Mouse (Mus musculus) embryonic facial prominence, embryonic 13.5 days (tissue): Measurements from ENCODE around the gene Hk1. TPM values are rescaled to one million over a fixed set of nuclear protein-coding genes. Genes with fewer than 3 reads are reported as not detected.

Experiments used
- ATAC-seq: fragments of 200-750 bp; cut with Nextera tagmentation; 2 replicates; pipeline ENCODE4 v1.8.0; 2017; ENCODE audit warnings: low read depth; ENCODE audit not compliant: insufficient number of reproducible peaks, insufficient read depth, low FRiP score, low TSS enrichment
- H3K27ac ChIP-seq: fragments of 300-500 bp; sonication (generic); 2 replicates; pipeline ENCODE4 v1.5.1; 2015; ENCODE audit warnings: moderate library complexity, mild to moderate bottlenecking, inconsistent platforms
- H3K27me3 ChIP-seq: fragments of 300-500 bp; sonication (generic); 2 replicates; pipeline ENCODE4 v1.6.1; 2015; ENCODE audit warnings: mild to moderate bottlenecking, inconsistent platforms
- H3K36me3 ChIP-seq: fragments of 300-500 bp; sonication (generic); 2 replicates; pipeline ENCODE4 v1.6.1; 2015; ENCODE audit warnings: mild to moderate bottlenecking, inconsistent platforms
- H3K4me1 ChIP-seq: fragments of 300-500 bp; sonication (generic); 2 replicates; pipeline ENCODE4 v1.6.1; 2015; ENCODE audit warnings: inconsistent platforms
- H3K4me2 ChIP-seq: fragments of 300-500 bp; sonication (generic); 2 replicates; pipeline ENCODE4 v1.6.1; 2015; ENCODE audit warnings: moderate library complexity, mild to moderate bottlenecking, inconsistent platforms
- H3K4me3 ChIP-seq: fragments of 300-500 bp; sonication (generic); 2 replicates; pipeline ENCODE4 v1.5.1; 2015; ENCODE audit warnings: mild to moderate bottlenecking, inconsistent platforms
- H3K9ac ChIP-seq: fragments of 300-500 bp; sonication (generic); 2 replicates; pipeline ENCODE4 v1.6.1; 2015; ENCODE audit warnings: mild to moderate bottlenecking, inconsistent platforms
- H3K9me3 ChIP-seq: fragments of 300-500 bp; sonication (generic); 2 replicates; pipeline ENCODE4 v1.6.1; 2016; ENCODE audit warnings: inconsistent platforms
- WGBS: fragments of 180-500 bp; shearing (Covaris S2); methylation state at CpG from one replicate; pipeline ENCODE4 v1.1.7; 2015; ENCODE audit warnings: mixed read lengths; 5-methylcytosine and 5-hydroxymethylcytosine counted together
- polyA plus RNA-seq: library from polyadenylated mRNA; unstranded; fragments of >200 nt; fragmentation: Nextera tagmentation; extraction: Ambion mirVana; gene quantifications from 2 replicates; pipeline ENCODE4 v1.2.1, GENCODE M21; 2015

The Hk1 gene
- polyA plus RNA-seq, 1 experiment from 2014 or later: 32.9 TPM

DNA sequence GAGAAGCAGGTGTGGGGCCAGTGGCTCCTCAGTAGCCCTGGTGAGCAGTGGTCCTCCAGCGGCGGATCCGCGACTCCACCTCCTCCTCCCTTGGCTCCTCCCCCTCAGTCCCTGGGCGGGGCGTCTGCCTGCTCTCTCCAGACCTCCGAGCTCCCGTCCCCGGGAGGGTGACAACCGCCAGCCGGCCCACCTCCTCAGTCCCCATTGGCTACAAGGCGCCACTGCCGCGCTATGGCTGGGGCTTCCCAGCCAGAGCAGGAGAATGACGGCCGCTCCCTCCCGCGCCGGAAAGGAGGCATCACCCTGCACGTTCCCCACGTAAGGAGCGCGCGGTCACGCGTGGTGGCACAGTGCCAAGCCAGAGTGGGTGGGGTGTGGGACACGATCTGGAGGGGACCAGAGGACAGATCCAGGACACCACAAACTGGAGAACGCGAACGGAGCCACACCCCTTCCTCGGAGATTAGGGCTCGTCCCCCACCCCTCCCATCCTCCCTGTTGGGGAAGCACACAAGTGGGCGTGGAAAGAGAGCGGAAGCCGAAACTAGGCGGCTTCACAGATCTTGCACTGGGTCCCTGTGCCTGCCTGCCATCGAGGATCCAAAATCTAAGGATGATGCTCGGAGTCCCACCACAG, 39.5 kb downstream of the Hk1 start:
- under 1% methylated on average over 35 of the region's 38 CpGs for WGBS
- peak overlapping the region; percentile 80 for H3K9ac ChIP-seq
- H3K4me1 ChIP-seq: peaks cover 45% of the 10 kb centered on the region
- H3K27me3 ChIP-seq: no peaks in the 10 kb centered on the region
- peak; percentile 96 for ATAC-seq
- H3K4me3 ChIP-seq: peak overlapping the region; percentile 76
- peak overlapping the region; percentile 91 for H3K27ac ChIP-seq
- peak overlapping the region; percentile 95 for H3K4me2 ChIP-seq
- H3K9me3 ChIP-seq: no peaks in the 10 kb centered on the region
- H3K36me3 ChIP-seq: no peaks in the 10 kb centered on the region

DNA sequence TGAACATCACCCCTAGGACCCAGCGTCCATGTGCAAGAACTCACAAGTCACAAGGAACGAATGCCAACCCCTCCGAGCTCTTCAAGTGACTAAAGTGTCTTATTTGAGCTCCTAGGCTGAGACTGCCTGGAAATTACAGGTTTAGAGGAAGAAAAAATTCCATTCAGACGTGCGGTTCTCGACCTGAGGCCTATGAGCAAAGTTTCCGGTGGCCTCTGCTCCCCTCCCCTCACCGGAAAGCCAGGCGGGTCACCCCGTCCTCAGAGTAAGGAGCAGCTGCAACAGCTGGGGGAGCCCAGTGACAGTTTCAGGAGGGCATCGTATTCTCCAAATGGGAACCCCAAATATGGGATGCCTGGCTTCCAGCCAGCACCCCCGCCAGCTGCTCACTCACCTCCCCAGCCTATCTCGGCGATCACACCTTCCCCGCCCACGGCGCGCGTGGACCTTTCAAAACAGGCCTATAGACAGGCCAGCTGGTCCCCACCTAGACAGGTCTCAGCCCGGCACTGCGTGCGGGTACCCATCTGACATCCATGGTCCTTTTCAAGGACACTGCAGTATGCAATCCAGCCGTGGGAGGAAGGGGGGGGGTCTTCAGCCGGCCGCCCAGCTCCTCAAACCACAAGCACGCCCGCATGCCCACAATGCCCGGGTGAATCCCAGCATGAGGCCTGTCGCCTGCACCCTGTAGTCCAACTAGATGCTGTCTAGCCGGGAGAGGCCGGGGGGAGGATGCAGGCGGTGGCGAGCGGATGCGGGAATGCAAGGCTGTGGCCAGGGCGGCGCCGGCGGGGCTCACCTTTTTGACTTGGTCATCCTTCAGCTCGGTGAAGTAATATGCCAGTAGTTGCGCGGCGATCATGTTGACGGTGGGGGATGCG, 40.3 kb downstream of the Hk1 start:
- peak; percentile 23 for ATAC-seq
- Histone ChIP-seq H3K27me3 (no peaks in the 10 kb centered on the region), H3K4me1 (peaks cover 51% of the 10 kb centered on the region), H3K9me3 (no peaks in the 10 kb centered on the region), H3K4me3 (peak overlapping the region; percentile 76), H3K9ac (peak overlapping the region; percentile 80), H3K36me3 (no peaks in the 10 kb centered on the region), H3K27ac (peak overlapping the region; percentile 71), H3K4me2 (peak overlapping the region; percentile 95)
- WGBS: 2% methylated on average over 45 of the region's 45 CpGs

DNA sequence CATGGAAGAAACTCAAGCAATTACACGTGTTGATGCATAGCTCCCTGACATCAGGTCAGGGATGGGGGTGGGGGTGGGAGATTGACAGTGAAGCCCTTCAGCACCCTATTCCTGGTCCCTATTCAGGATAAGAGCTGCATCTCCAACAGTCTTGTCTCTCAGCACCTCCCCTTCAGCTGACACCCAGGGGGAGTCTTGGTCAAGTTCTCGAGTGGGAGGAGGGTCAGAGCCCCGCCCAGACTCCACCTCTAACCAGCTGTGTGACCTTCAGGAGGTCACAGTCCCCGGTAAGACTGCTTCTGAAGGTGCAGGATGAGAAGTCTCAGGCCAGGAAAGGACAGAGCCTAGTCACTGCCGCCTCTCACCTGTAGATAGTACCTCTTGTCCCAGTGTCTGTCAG, 41.1 kb downstream of the Hk1 start:
- 29% methylated on average over 5 of the region's 5 CpGs for WGBS
- no peak for ATAC-seq
- H3K9ac ChIP-seq: no peak overlapping the region
- no peak overlapping the region for H3K27ac ChIP-seq
- peak overlapping the region; percentile 76 for H3K4me3 ChIP-seq
- no peaks in the 10 kb centered on the region for H3K36me3 ChIP-seq
- peaks cover 51% of the 10 kb centered on the region for H3K4me1 ChIP-seq
- peak overlapping the region; percentile 95 for H3K4me2 ChIP-seq
- no peaks in the 10 kb centered on the region for H3K9me3 ChIP-seq
- no peaks in the 10 kb centered on the region for H3K27me3 ChIP-seq

DNA sequence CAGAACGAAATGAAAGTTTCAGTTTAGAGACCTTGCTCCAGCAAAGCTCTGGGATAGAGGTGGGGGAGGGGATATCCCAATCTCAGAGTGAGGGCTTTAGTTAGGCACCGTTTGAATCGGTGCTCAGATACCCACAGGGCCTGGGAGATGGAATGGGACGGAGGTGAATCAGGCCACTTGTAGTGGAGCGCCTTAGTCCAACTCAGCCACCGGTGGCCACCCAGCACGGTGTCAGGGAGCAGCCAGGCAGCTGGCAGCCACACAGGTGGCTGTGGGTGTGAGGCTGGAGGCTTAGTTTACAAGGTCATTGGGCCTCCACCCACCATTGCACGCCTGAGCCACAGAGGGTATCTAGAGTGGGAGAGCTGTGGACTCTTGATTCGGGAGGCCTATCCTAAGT, 41.5 kb downstream of the Hk1 start:
- peaks cover 51% of the 10 kb centered on the region for H3K4me1 ChIP-seq
- no peak overlapping the region for H3K27ac ChIP-seq
- no peak for ATAC-seq
- no peaks in the 10 kb centered on the region for H3K9me3 ChIP-seq
- no peak overlapping the region for H3K9ac ChIP-seq
- H3K36me3 ChIP-seq: no peaks in the 10 kb centered on the region
- no peak overlapping the region for H3K4me3 ChIP-seq
- H3K27me3 ChIP-seq: no peaks in the 10 kb centered on the region
- WGBS: 38% methylated on average over 9 of the region's 9 CpGs
- peak overlapping the region; percentile 95 for H3K4me2 ChIP-seq

DNA sequence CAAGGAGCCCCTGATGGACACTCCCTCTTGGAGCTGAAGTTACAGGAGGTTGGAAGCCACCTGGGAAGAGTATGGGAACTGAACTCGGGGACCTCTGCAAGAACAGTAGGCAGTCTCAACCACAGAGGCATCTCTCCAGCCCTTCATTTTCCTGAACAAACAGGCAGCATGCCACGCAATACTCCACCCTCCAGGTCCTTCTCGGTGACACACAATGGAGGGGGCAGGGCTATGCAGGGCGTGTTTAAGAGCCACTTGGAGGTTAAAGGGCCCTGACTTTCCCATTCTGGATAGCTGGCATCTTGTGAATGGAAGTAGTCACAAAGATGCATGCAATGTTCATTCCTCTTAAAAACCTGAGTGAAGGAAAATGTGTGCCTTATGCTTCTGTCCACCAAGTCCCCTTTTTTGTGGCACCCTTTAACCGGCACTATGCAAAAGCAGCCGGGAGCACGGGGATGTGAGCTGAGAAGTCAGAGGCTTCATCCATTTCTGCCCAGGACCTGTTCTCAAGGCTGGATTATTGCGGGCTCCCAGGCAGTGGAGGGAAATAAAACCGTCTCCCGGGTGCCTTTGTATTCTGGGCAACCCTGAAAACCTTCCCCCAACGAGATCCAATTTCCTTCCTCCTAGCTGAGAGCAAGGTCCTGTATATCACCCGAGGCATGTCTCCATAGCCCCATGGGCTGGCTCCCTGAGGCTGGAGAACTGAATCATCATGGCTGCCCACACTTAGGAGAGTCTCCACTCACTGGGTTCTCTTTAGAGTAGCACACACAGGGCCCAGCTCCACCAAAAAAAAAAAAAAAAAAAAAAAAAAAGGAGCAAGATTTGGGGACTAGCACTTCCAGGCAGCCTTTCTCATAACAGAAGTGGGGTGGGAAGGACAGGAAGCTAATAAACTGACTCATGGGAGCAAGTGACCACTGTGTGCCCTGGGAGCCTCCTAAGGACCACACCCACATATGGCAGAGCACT, 42.8 kb downstream of the Hk1 start:
- no peak for ATAC-seq
- Histone ChIP-seq H3K36me3 (no peaks in the 10 kb centered on the region), H3K27me3 (no peaks in the 10 kb centered on the region), H3K9me3 (no peaks in the 10 kb centered on the region), H3K27ac (peak overlapping the region; percentile 77), H3K4me3 (no peak overlapping the region), H3K9ac (no peak overlapping the region), H3K4me2 (no peak overlapping the region; the same call in 1 of the 2 replicates), H3K4me1 (peaks cover 55% of the 10 kb centered on the region)
- 24% methylated on average over 12 of the region's 12 CpGs for WGBS

DNA sequence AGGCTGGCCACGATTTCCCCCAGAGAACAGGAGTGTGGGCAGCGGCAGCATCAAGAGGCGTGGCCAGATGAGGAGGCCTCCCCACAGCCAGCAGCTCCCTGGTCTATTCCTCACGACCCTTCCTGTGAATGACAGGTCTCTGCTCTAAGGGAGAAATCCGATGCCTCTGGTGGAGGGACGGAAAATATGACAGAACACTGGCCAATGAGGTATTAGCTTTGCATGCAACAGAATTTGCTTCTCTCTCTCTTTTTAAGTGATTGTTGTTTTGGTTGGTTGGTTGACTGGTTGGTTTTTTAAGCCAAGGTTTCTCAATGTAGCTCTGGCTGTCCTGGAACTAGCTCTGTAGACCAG, 44.3 kb downstream of the Hk1 start:
- WGBS: 5% methylated on average over 6 of the region's 6 CpGs
- H3K27me3 ChIP-seq: no peaks in the 10 kb centered on the region
- no peak for ATAC-seq
- H3K27ac ChIP-seq: 0 out of 2 replicates have a peak overlapping the region, but pooled peaks have one; percentile 77
- H3K36me3 ChIP-seq: no peaks in the 10 kb centered on the region
- H3K4me3 ChIP-seq: no peak overlapping the region
- no peak overlapping the region for H3K9ac ChIP-seq
- no peak overlapping the region for H3K4me2 ChIP-seq
- peaks cover 50% of the 10 kb centered on the region for H3K4me1 ChIP-seq
- no peaks in the 10 kb centered on the region for H3K9me3 ChIP-seq

DNA sequence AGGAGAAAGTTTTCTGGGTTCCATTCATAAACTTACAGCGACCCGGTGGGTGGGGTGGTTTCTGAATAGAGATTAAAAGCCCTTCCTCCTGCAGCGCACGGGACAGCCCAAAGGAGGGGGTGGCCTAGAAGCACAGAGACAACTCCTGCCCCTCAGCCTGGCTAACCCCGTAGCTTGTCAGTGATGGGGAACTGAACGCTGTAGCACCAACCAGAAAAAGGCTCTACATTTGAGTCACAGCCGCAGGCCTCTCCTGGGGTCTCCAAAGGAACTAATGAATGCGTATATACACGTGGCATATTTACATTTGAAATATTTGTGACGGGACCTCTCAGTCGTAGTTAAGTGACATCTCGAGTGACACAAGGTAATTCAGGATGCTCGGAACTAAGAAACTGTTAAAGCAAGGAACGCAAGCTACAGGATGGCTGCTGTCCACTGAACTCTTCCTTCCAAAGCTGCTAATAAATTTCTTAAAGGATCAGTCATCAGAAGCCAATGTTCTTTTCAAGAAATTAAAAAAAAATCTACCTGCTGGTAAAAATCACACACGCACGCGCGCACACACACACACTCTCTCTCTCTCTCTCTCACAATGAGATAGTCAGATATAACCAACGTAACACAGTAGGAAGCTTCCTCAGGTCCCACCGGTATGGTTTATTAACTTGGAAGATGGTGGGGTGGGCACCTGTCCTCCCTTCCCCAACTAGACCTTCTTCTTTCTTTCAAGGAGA, 44.9 kb downstream of the Hk1 start:
- no peak for ATAC-seq

DNA sequence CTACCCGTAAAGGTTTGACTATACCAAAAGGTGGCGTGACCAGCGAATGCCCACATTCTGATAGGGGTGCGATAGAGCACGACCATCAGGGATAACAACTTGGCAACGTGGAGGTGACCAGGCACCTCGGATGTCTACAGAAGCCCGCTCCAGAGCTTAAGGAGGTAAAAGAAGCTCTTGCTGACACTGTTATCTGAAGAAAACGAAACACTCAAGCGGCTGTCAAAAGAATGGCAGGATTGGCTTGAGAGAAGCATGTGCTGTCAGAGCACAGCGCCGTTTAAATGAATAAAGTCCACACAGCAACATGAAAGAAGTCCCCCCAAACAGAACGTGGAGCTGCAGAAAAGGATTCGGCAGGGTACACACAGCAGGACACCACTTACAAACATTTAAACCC, 46.4 kb downstream of the Hk1 start:
- ATAC-seq: no peak
- H3K4me3 ChIP-seq: no peak overlapping the region
- no peak overlapping the region for H3K9ac ChIP-seq
- H3K27me3 ChIP-seq: no peaks in the 10 kb centered on the region
- H3K4me2 ChIP-seq: no peak overlapping the region
- H3K9me3 ChIP-seq: no peaks in the 10 kb centered on the region
- no peak overlapping the region for H3K27ac ChIP-seq
- WGBS: 81% methylated on average over 14 of the region's 14 CpGs
- peaks cover 36% of the 10 kb centered on the region for H3K4me1 ChIP-seq
- H3K36me3 ChIP-seq: no peaks in the 10 kb centered on the region

More for the DNA sequence above, 44.9 kb downstream of the Hk1 start:
- Histone ChIP-seq H3K4me1 (peaks cover 50% of the 10 kb centered on the region), H3K4me3 (no peak overlapping the region), H3K27ac (no peak overlapping the region), H3K9ac (no peak overlapping the region), H3K9me3 (no peaks in the 10 kb centered on the region), H3K36me3 (no peaks in the 10 kb centered on the region), H3K4me2 (no peak overlapping the region), H3K27me3 (no peaks in the 10 kb centered on the region)
- 50% methylated on average over 20 of the region's 20 CpGs for WGBS

DNA sequence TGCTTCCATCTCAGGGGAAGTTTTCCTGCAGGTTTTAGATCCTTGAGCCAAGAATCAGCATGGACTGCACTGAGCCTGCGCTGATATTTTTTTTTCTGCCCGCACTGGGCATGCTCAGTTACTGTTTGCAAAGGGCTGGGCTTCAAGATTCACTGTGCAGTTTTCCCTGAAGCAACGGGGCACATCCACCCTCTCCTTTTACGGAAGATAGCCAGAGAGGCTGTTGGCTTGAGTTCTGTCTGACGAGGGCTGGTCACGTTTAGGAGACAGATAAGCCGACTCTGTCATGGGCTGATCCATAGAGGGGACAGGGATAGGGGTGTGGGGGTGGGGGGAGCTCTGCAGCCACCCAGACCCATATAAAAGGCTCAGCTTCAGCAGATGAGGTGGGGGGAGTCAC, 47.2 kb downstream of the Hk1 start:
- ATAC-seq: no peak
- peak overlapping the region; percentile 16; the same call in 1 of the 2 replicates for H3K4me2 ChIP-seq

DNA sequence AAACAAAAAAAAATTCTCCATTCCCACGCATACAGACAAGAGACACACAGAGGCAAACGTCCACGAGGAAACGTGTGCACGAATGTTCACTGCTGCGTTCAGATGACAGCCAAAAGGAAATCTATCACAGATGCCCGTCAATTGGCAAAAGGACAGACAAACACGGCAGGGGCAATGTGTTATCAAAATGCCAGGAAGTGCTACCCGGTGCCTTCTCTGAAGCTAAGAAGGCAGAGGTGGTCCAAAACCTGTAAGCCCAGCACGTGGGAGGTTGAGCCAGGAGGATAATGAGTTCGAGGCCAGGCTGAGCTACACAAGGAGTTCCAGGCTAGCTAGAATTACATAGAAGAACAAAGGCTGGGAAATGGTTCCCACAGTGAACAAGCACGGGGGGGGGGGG, 47.9 kb downstream of the Hk1 start:
- ATAC-seq: no peak
- WGBS: 64% methylated on average over 12 of the region's 12 CpGs
- H3K4me3 ChIP-seq: no peak overlapping the region
- H3K27ac ChIP-seq: no peak overlapping the region
- no peaks in the 10 kb centered on the region for H3K9me3 ChIP-seq
- peaks cover 33% of the 10 kb centered on the region for H3K4me1 ChIP-seq
- H3K36me3 ChIP-seq: no peaks in the 10 kb centered on the region
- H3K27me3 ChIP-seq: no peaks in the 10 kb centered on the region
- no peak overlapping the region for H3K4me2 ChIP-seq
- no peak overlapping the region for H3K9ac ChIP-seq

More for the DNA sequence above, 47.2 kb downstream of the Hk1 start:
- H3K9me3 ChIP-seq: no peaks in the 10 kb centered on the region
- H3K4me3 ChIP-seq: no peak overlapping the region
- 52% methylated on average over 7 of the region's 7 CpGs for WGBS
- H3K27ac ChIP-seq: no peak overlapping the region
- H3K36me3 ChIP-seq: no peaks in the 10 kb centered on the region
- H3K4me1 ChIP-seq: peaks cover 36% of the 10 kb centered on the region
- H3K27me3 ChIP-seq: no peaks in the 10 kb centered on the region
- H3K9ac ChIP-seq: no peak overlapping the region

DNA sequence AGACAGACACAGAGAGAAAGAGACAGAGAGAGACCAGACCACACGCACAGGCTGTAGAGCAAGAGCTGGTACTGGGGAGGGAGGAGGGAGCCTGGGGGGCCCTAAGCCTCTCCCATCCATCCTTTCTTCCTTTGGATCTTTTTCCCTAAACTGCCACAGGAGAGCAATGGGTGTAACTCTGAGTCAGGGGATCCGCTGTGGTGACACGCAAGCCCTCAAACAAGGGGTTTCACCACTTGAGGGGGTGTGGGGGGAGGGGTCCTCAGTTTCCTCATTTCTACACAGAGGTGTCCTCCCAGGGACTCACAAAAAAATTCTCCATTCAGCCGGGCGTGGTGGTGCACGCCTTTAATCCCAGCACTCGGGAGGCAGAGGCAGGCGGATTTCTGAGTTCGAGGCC, 48.4 kb downstream of the Hk1 start:
- H3K4me2 ChIP-seq: no peak overlapping the region
- H3K27me3 ChIP-seq: no peaks in the 10 kb centered on the region
- H3K4me3 ChIP-seq: no peak overlapping the region
- no peak overlapping the region for H3K27ac ChIP-seq
- H3K9me3 ChIP-seq: no peaks in the 10 kb centered on the region
- WGBS: 95% methylated on average over 9 of the region's 9 CpGs
- no peaks in the 10 kb centered on the region for H3K36me3 ChIP-seq
- no peak overlapping the region for H3K9ac ChIP-seq
- peaks cover 28% of the 10 kb centered on the region for H3K4me1 ChIP-seq
- no peak for ATAC-seq
